Comparison of ENCODE assay signal across 8 mouse cellular contexts in the genomic region with DNA sequence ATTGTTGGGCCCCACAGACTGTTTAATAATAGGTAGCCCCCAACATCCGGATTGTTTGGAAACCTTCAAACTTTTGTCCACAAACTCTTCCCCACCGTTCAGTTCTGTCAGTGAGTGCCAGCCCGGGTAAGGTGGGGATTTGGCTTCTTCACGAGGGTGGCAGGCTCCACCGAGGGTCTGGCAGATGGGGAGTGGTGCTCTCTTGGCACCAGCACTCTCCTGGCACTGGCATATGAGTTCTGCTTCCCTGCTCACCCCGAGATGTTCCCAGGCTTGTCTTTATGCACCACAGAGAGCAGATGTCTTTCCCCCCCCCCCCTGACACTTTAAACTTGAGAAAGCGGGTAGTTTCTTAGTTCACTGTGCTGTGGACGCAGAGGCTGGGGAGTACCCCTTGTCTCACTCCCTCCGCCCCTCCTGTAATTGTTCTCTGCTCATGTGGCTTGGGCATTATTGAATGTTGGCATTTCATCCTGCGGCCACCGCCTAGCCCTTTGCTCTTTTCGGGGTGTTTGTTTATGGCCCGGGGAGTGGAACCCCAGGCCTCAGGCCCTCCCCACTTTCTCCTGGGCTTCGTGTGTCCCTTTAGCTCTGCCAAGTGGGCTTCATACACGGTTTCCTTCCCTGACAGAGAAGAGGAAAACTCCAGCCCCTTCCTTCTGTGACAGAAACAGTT. TPM values are rescaled to one million over a fixed set of nuclear protein-coding genes. Genes with fewer than 3 reads are reported as not detected.
DNase-seq lines count a peak whose midpoint lies in the region; ATAC-seq and TF ChIP-seq lines count a peak whose summit lies in the region.

No protein-coding gene starts in this region.

- TF ChIP-seq EP300 in CH12.LX (IDR thresholded peaks at IDR 0.05; ENCODE audit: low read length): no peak

- peak overlapping the region; percentile 79 to 89 (median 88) for H3K4me3 ChIP-seq in CH12.LX (replicated peaks in 1 of 3; ENCODE audit: low read depth in 2 of 3, low read length in 2 of 3, poor library complexity in 1 of 3)
- peak overlapping the region; percentile 87 for H3K4me3 ChIP-seq in forebrain, embryonic 16.5 days (replicated peaks; ENCODE audit: low read length)
- H3K4me3 ChIP-seq in liver, embryonic 16.5 days (ENCODE audit: low read depth, low read length): peak overlapping the region; percentile 87

- dilution Hi-C loops in CH12.LX (cut with MboI; ENCODE audit: extremely low pct_ligation_motif_present, extremely low pct_unique_long_range_greater_than_20kb, low sequenced_read_pairs): no loop called here

- ATAC-seq in forebrain, embryonic 16.5 days: peak; percentile 68
- no peak for ATAC-seq in liver, embryonic 16.5 days (ENCODE audit: low read depth)
- ATAC-seq in activated CD4-positive, CD25-positive, alpha-beta regulatory T cell, adult 4 months: no peak

- no peak for TF ChIP-seq CTCF in CH12.LX (conservative IDR thresholded peaks at IDR 0.05 in 1 of 2, IDR thresholded peaks at IDR 0.05 in 1 of 2; ENCODE audit: low read depth in 2 of 2, low read length in 2 of 2)

- H3K27me3 ChIP-seq in CH12.LX (replicated peaks): no peaks in the 10 kb centered on the region
- H3K27me3 ChIP-seq in forebrain, embryonic 16.5 days (replicated peaks; ENCODE audit: control insufficient read depth, insufficient read depth, low read length): no peaks in the 10 kb centered on the region
- no peaks in the 10 kb centered on the region for H3K27me3 ChIP-seq in liver, embryonic 16.5 days (ENCODE audit: control insufficient read depth, insufficient read depth, low read depth, low read length)

- H3K79me2 ChIP-seq in CH12.LX (replicated peaks; ENCODE audit: control insufficient read depth, extremely low read depth, insufficient read depth, poor library complexity, severe bottlenecking): peaks cover 43% of the 10 kb centered on the region

- in situ Hi-C loops in CH12.LX (cut with MboI; ENCODE audit: low pct_ligation_motif_present, low pct_unique_long_range_greater_than_20kb, low sequenced_read_pairs): no loop called here

- 2% methylated on average over 15 of the region's 15 CpGs for WGBS in forebrain, embryonic 16.5 days
- 30% methylated on average over 15 of the region's 15 CpGs for WGBS in liver, embryonic 16.5 days (ENCODE audit: insufficient replicate concordance)

- H3K4me1 ChIP-seq in CH12.LX (ENCODE audit: control insufficient read depth in 1 of 2, insufficient read depth in 2 of 2): peaks cover 13 to 47% of the 10 kb centered on the region in 2 experiments
- H3K4me1 ChIP-seq in forebrain, embryonic 16.5 days (replicated peaks; ENCODE audit: control insufficient read depth, insufficient read depth, low read length): peaks cover 59% of the 10 kb centered on the region
- H3K4me1 ChIP-seq in liver, embryonic 16.5 days (ENCODE audit: control insufficient read depth, low read depth, low read length): peaks cover 43% of the 10 kb centered on the region

- no peak overlapping the region for H3K27ac ChIP-seq in CH12.LX (ENCODE audit: insufficient read depth, low read depth)
- H3K27ac ChIP-seq in forebrain, embryonic 16.5 days (ENCODE audit: low read length): peak overlapping the region; percentile 92
- H3K27ac ChIP-seq in liver, embryonic 16.5 days (ENCODE audit: low read length): peak overlapping the region; percentile 23; the same call in 1 of the 2 replicates

- no peak for TF ChIP-seq RAD21 in CH12.LX (IDR thresholded peaks at IDR 0.05; ENCODE audit: low read depth, low read length)

- H3K9ac ChIP-seq in CH12.LX (ENCODE audit: insufficient read depth, low read depth): peak overlapping the region; percentile 94
- H3K9ac ChIP-seq in forebrain, embryonic 16.5 days (replicated peaks; ENCODE audit: low read depth, low read length): peak overlapping the region; percentile 86
- peak overlapping the region; percentile 92 for H3K9ac ChIP-seq in liver, embryonic 16.5 days (ENCODE audit: low read depth, low read length)

- peak; percentile 70 to 73 for DNase-seq in cerebellum, adult 18-20 months
- DNase-seq in cerebellum, adult 11 months: no peak
- no peak for DNase-seq in CH12.LX (ENCODE audit: extremely low read depth)
- no peak for DNase-seq in embryo, embryonic 11 days
- DNase-seq in adrenal gland, postnatal 10 days: no peak

- no peak for TF ChIP-seq POLR2A in CH12.LX (IDR thresholded peaks at IDR 0.05; ENCODE audit: low read depth, low read length)

- H3K9me3 ChIP-seq in CH12.LX (replicated peaks; ENCODE audit: low read length): no peaks in the 10 kb centered on the region
- no peaks in the 10 kb centered on the region for H3K9me3 ChIP-seq in forebrain, embryonic 16.5 days (ENCODE audit: control insufficient read depth, low read length)
- no peaks in the 10 kb centered on the region for H3K9me3 ChIP-seq in liver, embryonic 16.5 days (replicated peaks; ENCODE audit: control insufficient read depth, low read length)

- H3K4me2 ChIP-seq in CH12.LX (ENCODE audit: insufficient read depth, low read depth, poor library complexity, severe bottlenecking): peak overlapping the region; percentile 70
- H3K4me2 ChIP-seq in forebrain, embryonic 16.5 days (ENCODE audit: low read length): peak overlapping the region; percentile 78
- peak overlapping the region; percentile 92 for H3K4me2 ChIP-seq in liver, embryonic 16.5 days (ENCODE audit: low read depth, low read length)

- peaks cover 0 to 30% of the 10 kb centered on the region in 2 experiments for H3K36me3 ChIP-seq in CH12.LX (replicated peaks in 1 of 2; ENCODE audit: control insufficient read depth in 1 of 2, insufficient read depth in 1 of 2, low read length in 1 of 2)
- H3K36me3 ChIP-seq in forebrain, embryonic 16.5 days (ENCODE audit: control insufficient read depth, insufficient read depth): no peaks in the 10 kb centered on the region
- H3K36me3 ChIP-seq in liver, embryonic 16.5 days (ENCODE audit: control insufficient read depth, insufficient read depth): 0 out of 2 replicates have a peak, but pooled peaks cover 3% of the 10 kb centered on the region

TF ChIP-seq in CH12.LX, 34 proteins besides CTCF, POLR2A, EP300 and RAD21:
- TF ChIP-seq MAX (IDR thresholded peaks at IDR 0.05; ENCODE audit: low read length) (no peak), JUN (IDR thresholded peaks at IDR 0.05; ENCODE audit: insufficient read depth, low read depth, low read length) (no peak), SMC3 (IDR thresholded peaks at IDR 0.05; ENCODE audit: low read depth, low read length) (no peak), NRF1 (IDR thresholded peaks at IDR 0.05; ENCODE audit: low read depth, low read length) (no peak), SIN3A (IDR thresholded peaks at IDR 0.05; ENCODE audit: low read length) (no peak), MEF2A (IDR thresholded peaks at IDR 0.05; ENCODE audit: borderline replicate concordance, low read depth, low read length) (no peak), BHLHE40 (IDR thresholded peaks at IDR 0.05; ENCODE audit: low read depth, low read length) (no peak), TCF12 (IDR thresholded peaks at IDR 0.05; ENCODE audit: low read depth, low read length) (no peak), CHD2 (IDR thresholded peaks at IDR 0.05; ENCODE audit: low read length) (no peak), JUND (conservative IDR thresholded peaks at IDR 0.05; ENCODE audit: low read depth, low read length) (no peak)

RNA-seq across cellular contexts. Expression of a gene that starts 26.0 kb away (rescaled TPM):
- total RNA-seq in CH12.LX (2012; rRNA removed) (0.04 TPM in 2 replicates), CH12.LX (2014; rRNA removed) (not detected in 2 replicates)
- 0.07 and 0.11 TPM in 2 replicates for polyA plus RNA-seq in CH12.LX (2012; ENCODE audit: insufficient read length, low read depth)
- 0.43 and 0.63 TPM in 2 replicates for polyA plus RNA-seq in forebrain, embryonic 16.5 days (2015; fragmentation: Nextera tagmentation; extraction: Ambion mirVana)
- polyA plus RNA-seq in liver, embryonic 16.5 days (2015; fragmentation: Nextera tagmentation; extraction: Ambion mirVana): 0.02 TPM in 1 of 2 replicates, not detected in the other
- not detected for polyA plus RNA-seq in activated CD4-positive, CD25-positive, alpha-beta regulatory T cell, adult 4 months (2017; shearing (Covaris generic))
- under 1 TPM; 0.12 TPM for total RNA-seq in adrenal gland, postnatal 10 days (2021)

Comparison
In these comparisons a context has a peak if more than half of its experiments do, and no peak if none do; other contexts are left out.
1. DNase-seq: peak in cerebellum, adult 18-20 months (2 of 2); none in cerebellum, adult 11 months (single experiment), CH12.LX (single experiment), embryo, embryonic 11 days (single experiment) and adrenal gland, postnatal 10 days (single experiment).
2. Peak in every context shown above with its lines, with median percentiles within 50 percentile points of each other: H3K4me2 ChIP-seq, H3K4me3 ChIP-seq and H3K9ac ChIP-seq.